Mouse (Mus musculus) mammary gland, adult 2 months (tissue): ENCODE results near the gene Gm7247. TPM values are rescaled to one million over a fixed set of nuclear protein-coding genes. Genes with fewer than 3 reads are reported as not detected.

ENCODE experiments used
- polyA plus RNA-seq: library from polyadenylated mRNA; depleted of rRNA; stranded (reverse); fragments of >200 nt; gene quantifications from 2 replicates; pipeline ENCODE4 v1.2.3, GENCODE M21; 2012; ENCODE audit warnings: low replicate concordance; rRNA removed

Gm7247 gene
- not detected in 2 replicates for polyA plus RNA-seq

GRCm38 (mm10) chr14:51361456-51361855 lies at the start of gene Gm7247:
Gm7247 (plus strand) TSS chr14:51361756.

DNA sequence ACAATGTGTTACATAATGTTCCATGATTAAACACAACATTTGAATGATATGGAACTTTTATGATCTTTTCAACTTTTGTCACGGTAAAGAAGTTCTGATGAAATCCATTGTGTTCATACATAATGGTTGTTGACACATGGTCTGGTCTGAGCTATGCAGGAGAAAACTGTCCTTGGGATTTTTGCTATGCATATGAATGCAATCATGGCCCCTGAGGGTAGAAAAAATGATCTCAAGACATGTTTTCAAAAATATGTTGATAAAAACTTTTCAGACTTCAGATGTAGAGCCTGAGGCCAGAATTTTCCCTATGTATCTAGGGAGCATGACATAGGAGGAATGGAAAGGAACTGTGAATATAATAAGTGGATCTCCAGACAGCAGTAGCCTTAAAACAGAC lies 49.0 kb downstream of the Gm7247 start, which contains the start of gene Vmn2r88:
Vmn2r88 (plus strand) TSS at position 301 of the 400 bp plus-strand sequence.

GRCm38 (mm10) chr14:51451557-51451956 lies 90.0 kb downstream of the Gm7247 start, which contains the start of gene Vmn2r89:
Vmn2r89 (plus strand) TSS chr14:51451857.

GRCm38 (mm10) chr14:51552490-51552889 lies 190.9 kb downstream of the Gm7247 start, which contains the start of gene Gm5622:
Gm5622 (plus strand) TSS chr14:51552790.

DNA sequence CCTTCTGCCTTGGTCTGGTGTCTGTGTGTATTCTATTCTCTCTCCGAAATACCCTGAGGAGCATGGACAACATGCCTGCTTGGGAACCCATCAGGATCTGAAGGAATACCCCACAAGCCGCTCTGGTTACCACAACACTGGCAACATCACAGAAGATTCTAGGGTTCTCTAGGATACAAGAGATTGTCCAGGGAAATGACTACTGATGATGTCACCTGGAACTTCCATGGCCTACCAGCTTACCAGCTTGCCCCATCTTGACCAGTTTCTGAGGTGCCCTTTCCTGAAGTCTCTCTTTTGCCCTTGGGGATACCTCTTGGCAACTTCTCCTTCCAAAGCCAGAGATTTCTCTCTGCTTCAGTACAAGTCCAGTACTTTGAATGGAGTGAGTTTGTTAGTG lies 212.4 kb downstream of the Gm7247 start, which contains the start of gene Gm17175:
Gm17175 (minus strand) TSS at position 101 of the 400 bp plus-strand sequence.

GRCm38 (mm10) chr14:51592039-51592438 lies 230.5 kb downstream of the Gm7247 start, which contains the start of gene Gm17174:
Gm17174 (minus strand) TSS chr14:51592139.

GRCm38 (mm10) chr14:51611210-51611609 lies 249.7 kb downstream of the Gm7247 start, which contains the start of gene Gm17078:
Gm17078 (minus strand) TSS chr14:51611310.

Other genes with a start within 250 kb of the Gm7247 start
- not detected in 2 replicates for gene Eddm3b, start 247.3 kb upstream of the Gm7247 start, polyA plus RNA-seq
- gene Rnase6, start 237.8 kb upstream of the Gm7247 start, polyA plus RNA-seq, result 32.8 and 44.9 TPM in 2 replicates
- gene Rnase1, start 215.0 kb upstream of the Gm7247 start, polyA plus RNA-seq, result 0.23 and 1.6 TPM in 2 replicates
- gene Rnase2b, start 199.5 kb upstream of the Gm7247 start, polyA plus RNA-seq, result 1.9 TPM in 1 of 2 replicates, not detected in the other
- gene Ang2, start 162.6 kb upstream of the Gm7247 start, polyA plus RNA-seq, result not detected in 2 replicates
- gene Ear14, start 158.4 kb upstream of the Gm7247 start, polyA plus RNA-seq, result not detected in 2 replicates
- 0.20 TPM in 1 of 2 replicates, not detected in the other for gene Rnase2a, start 105.6 kb upstream of the Gm7247 start, polyA plus RNA-seq
- not detected in 2 replicates for gene Vmn2r88, start 49.1 kb downstream of the Gm7247 start, polyA plus RNA-seq
- not detected in 2 replicates for gene Vmn2r89, start 90.1 kb downstream of the Gm7247 start, polyA plus RNA-seq
- not detected in 2 replicates for gene Gm5622, start 191.0 kb downstream of the Gm7247 start, polyA plus RNA-seq
- gene Gm17175, start 212.3 kb downstream of the Gm7247 start, polyA plus RNA-seq, result not detected in 2 replicates
- not detected in 2 replicates for gene Gm17174, start 230.4 kb downstream of the Gm7247 start, polyA plus RNA-seq
- not detected in 2 replicates for gene Gm17078, start 249.6 kb downstream of the Gm7247 start, polyA plus RNA-seq